ENCODE assay signal across 22 mouse cellular contexts in the genomic region with DNA sequence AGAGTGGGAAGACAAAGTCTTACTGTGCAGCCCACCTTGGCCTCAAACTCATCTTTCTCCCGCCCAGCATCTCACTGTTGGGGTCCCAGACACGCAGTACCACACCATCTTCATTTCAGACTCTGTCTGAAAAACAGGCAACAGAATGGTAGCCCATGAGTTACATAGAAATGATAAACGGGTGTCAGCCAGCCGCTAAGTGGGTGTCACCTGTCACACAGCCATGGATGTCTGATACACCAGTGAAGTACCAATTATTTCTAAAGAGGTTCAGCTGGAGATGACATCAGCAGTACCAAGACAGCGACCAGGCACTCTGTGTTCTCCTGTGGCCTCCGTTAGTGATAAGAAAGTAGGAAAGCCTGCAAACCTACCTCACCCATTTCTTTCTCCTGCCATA.
"Had no signal": no experiment of that assay in that cellular context is flagged by ENCODE, and none has a peak within 500 bp of the region (broad histone marks: within the 10 kb centered on the region; RNA-seq: fewer than 3 reads in every experiment).

No protein-coding gene starts in this region.

- DNase-seq: gastrocnemius, adult 2 months; gastrocnemius, postnatal 10 days; gastrocnemius, postnatal 25 days; heart, adult 2 months; heart, postnatal 10 days; heart, postnatal 4 days; kidney, adult 18-20 months; kidney, adult 8-10 months; kidney, postnatal 10 days; kidney, postnatal 25 days; kidney, postnatal 4 days; liver; liver, embryonic 13.5 days had no signal

- H3K4me1 ChIP-seq: heart, embryonic 12.5 days; hindbrain, embryonic 10.5 days; hindbrain, embryonic 12.5 days; intestine, embryonic 15.5 days; limb, embryonic 10.5 days; limb, embryonic 12.5 days; liver, embryonic 13.5 days; liver, embryonic 15.5 days had no signal

- H3K9me3 ChIP-seq: heart, embryonic 12.5 days; hindbrain, embryonic 10.5 days; hindbrain, embryonic 12.5 days; intestine, embryonic 15.5 days; limb, embryonic 10.5 days; limb, embryonic 12.5 days; liver, embryonic 13.5 days; liver, embryonic 15.5 days had no signal

- H3K4me3 ChIP-seq: gastrocnemius, adult 2 months; heart, adult 2 months; heart, embryonic 12.5 days; hindbrain, embryonic 10.5 days; hindbrain, embryonic 12.5 days; intestine, embryonic 15.5 days; left cerebral cortex, adult 2 months; limb, embryonic 10.5 days; limb, embryonic 12.5 days; liver, embryonic 13.5 days; liver, embryonic 15.5 days had no signal

- H3K36me3 ChIP-seq: heart, embryonic 12.5 days; hindbrain, embryonic 10.5 days; hindbrain, embryonic 12.5 days; intestine, embryonic 15.5 days; limb, embryonic 10.5 days; limb, embryonic 12.5 days; liver, embryonic 13.5 days; liver, embryonic 15.5 days had no signal

- H3K27ac ChIP-seq: gastrocnemius, adult 2 months; heart, adult 2 months; hindbrain, embryonic 10.5 days; hindbrain, embryonic 12.5 days; hindbrain, embryonic 14.5 days; intestine, embryonic 15.5 days; limb, embryonic 10.5 days; limb, embryonic 12.5 days; liver, embryonic 13.5 days; liver, embryonic 15.5 days had no signal

- H3K27me3 ChIP-seq: heart, embryonic 12.5 days; hindbrain, embryonic 12.5 days; intestine, embryonic 15.5 days; limb, embryonic 12.5 days; liver, embryonic 13.5 days; liver, embryonic 15.5 days had no signal
